Mouse (Mus musculus) c-Kit-positive CD71-positive TER-119-negative erythroid progenitor cells, embryonic 14.5 days (primary cell): ENCODE results near the gene Slc45a1.
"Not testable (repeated sequence)": the region's sequence is repeated elsewhere in the genome, so short reads cannot be mapped to it uniquely, and the experiment has no call there.

Experiments used
- DNase-seq: peaks from one replicate; pipeline ENCODE4 v3.0.0-alpha.2; 2013; ENCODE audit warnings: low read depth

Gene Slc45a1

DNA sequence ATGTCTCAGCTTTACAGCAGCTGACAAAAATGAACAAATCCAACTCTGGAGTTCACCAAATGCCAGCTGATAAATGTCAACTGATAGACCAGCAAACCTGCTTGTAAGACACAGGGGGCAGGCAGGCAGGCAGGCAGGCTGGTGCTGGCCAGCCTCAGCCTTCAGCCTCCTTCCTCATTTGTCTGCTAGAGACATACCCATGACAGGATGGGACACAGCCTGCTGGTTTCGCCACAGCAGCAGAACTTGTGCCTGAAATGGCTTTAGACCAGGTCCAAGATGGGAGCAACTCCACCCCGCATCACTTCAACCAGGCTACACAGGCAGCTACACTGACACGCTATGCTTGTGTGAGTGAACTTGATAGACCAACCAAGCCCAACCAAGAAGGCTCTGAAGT lies 46.2 kb downstream of the Slc45a1 start:
- no peak for DNase-seq

DNA sequence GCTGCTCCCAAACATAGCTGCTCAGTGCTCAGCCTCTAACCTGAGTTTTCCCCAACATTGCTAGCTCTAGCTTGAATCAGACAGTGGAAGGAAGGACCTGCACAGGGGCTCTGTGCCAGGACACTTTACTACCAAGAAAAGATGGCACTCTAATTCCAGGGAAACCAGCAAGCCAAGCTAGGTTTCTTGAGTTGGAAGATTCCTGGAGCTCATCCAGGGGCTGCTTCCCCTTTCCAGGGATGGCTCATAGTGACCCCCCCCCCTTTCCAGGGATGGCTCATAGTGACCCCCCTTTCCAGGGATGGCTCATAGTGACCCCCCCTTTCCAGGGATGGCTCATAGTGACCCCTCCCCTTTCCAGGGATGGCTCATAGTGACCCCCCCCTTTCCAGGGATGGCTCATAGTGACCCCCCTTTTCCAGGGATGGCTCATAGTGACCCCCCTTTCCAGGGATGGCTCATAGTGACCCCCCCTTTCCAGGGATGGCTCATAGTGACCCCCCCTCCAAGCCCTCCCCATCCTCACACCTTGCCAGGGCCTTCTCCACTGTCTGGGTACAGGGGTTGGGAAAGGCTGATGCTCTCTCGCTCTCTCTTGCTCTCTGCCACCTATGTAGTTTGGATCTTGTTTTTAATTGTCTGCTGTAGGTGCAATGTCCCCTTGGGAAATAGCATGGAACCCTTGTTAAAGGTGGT lies 48.5 kb downstream of the Slc45a1 start:
- DNase-seq = no peak

DNA sequence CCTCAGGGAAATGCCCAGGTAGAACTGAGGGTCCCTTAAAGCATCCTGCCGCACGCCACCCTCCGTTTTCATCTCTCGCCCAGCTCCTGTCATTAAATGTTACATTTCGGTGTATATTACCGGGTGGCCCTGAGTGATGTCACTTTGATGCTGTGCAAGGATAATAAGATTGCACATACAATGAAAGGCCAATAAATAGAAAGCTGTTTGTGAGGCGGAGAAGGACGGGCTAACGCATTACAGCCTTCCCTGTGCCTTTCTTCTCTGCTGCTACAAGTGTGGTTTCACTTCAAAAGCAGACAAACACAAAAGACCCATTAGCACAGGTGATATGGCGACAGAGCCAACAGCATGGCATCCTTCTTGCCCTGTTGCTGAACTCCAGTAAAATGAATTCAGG lies 50.5 kb downstream of the Slc45a1 start:
- DNase-seq = no peak

DNA sequence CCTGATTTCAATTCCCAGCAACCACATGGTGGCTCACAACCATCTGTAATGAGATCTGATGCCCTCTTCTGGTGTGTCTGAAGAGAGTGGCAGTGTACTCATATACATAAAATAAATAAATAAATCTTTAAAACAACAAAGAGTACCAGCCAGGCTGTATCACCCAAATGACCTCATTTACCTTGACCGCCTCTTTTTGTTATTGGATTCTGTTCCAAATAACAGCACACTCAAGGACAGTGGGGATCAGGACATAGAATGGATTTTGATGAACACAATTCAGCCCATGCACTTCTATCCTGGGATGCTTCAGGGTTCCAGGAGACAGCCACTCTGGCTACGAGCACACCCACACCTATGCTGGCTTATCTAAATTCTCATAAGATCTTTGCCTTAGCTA lies 51.5 kb downstream of the Slc45a1 start:
- not testable (repeated sequence) for DNase-seq

DNA sequence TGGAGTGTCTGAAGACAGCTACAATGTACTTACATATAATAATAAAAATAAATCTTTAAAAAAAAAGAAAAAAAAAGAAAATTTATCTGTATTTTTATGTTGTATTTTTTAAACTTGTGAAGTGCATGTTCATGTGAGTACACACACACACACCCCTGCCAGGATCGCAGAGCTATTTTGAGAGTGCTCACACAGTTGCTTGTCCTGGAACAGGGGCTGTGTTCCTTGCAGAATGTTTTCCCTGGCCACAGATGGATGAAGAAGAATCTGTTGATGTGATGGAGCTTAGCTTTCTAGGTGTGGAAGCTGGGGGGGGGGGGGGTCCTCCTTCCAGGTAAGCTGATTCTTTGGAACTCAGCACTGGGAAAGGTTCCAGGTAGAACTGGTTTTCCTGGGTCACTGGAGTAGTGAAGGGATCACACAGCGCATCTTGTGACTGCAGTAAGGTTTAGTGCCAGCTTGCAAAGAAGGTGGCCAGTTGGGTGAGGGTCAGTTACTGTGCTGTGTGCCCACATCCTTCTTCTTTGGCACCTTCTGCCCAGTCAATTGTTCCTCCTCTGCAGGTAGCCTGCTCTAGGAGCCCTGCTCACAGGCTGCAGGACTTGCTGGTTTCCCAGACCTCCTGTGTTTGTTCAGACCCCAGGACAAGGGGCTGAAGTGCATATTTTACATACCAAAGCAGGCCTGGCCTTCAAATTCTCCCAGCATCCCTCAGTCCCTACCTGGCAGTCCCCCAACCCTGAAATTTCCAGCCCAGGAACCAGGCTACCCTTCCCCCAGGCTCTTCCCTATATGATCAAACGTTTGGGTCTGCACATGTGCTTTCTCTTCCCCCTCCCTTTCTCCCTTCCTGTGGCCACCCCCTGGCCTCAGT lies 52.6 kb downstream of the Slc45a1 start:
- no peak for DNase-seq

DNA sequence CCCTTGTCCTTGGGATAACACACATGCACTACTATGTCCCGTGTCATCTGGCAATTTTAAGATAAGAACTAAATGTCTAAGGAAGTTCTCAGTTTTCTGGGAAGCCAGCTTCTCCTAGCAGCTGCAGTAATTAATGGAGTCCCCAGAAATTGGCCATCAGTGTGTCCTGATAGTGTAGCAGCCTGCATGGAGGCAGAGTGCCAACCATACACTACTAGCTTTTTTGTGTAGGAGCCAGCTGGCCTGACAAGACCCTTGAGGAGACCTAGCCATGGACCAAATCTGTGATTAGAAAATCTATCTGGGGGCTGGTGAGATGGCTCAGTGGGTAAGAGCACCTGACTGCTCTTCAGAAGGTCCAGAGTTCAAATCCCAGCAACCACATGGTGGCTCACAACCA lies 53.3 kb downstream of the Slc45a1 start:
- no peak for DNase-seq

DNA sequence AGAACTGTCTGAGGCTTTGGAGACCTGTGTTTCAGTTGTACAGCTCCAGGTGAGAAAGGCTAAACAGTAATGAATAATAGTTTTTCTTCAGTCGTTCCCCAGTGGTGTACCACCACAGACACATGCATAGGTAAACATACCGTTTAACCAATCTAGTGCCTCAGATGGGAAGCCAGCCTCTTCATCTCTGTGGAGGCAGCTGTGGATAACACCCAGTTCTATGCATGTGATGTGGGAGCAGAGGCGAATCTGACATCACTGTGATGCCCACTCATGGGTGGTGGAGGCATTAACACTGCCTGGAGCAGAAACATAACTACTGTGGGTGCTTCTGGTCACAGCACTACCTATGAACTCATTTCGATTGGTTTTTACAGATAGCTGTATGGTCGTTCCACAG lies 56.0 kb downstream of the Slc45a1 start:
- no peak for DNase-seq

DNA sequence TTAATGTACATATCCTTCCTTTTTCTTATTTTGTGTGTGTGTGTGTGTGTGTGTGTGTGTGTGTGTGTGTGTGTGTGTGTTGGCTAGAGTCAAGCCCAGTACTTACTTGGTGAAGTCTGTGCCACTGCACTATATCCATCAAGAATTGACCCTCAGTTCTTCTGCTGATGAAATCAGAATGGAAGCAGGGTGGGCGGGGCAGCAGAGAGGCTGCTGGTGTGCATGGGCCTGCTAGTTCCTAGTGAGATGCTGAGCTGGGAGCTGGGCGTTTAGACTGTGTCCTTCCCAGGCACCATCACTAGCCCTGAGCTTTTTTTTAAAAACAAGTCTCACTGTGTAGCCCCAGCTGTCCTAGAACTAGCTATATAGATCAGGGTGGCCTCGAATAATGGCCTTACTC lies 56.9 kb downstream of the Slc45a1 start:
- no peak for DNase-seq

DNA sequence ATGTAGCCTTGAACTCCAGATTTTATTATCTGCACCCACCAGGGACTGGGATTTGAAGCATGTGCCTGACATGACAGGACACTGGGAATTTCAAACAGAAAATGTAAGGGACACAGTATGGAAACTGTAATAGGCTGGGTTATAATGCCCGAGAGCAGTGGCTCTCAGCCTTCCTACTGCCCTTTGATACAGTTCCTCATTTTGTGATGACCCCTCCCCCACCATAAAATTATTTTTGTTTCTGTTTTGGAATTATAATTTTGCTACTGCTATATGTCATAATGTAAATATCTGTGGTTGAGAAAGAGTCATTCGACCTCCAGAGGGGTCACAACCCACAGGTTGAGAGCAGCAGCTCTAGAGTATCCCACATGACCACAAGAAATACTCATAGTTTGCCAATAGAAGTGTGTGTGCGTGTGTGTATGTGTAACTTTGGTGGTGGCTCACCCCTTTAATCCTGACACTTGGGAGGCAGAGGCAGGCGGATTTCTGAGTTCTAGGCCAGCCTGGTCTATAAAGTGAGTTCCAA lies 57.6 kb downstream of the Slc45a1 start:
- DNase-seq = no peak

DNA sequence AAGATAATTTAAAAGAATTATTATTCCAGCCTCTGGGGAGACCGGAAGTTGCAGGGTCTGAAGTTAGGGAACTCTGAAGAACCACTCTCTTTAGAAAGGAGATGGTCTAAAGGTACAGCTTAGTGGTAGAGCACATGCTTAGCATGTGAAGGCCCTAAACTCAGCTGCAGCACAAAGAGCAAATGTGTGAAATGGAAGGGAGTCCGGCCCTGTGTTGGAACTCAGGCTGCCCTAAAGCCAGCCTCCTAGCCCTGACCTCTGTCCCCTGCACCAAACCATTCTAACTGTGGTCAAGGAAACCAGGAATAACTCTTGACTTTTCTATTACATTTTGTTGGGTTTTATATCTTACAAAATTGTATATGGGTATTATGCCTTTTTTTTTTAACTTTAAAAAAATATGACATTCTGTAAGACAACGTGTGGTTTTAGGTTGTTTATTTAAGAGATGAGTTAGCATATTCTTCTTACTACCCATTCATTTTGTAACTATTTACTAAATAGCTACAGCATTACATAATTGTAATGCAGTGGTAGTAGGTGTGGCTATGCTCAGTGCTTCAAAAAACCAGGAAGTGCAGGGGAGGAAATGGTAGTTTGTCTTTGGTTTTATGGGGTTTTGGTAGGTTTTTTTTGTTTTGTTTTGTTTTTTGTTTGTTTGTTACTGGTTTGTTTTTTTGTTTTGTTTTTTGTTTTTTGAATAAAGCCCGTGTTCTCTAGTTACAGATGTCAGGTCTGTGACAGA lies 58.3 kb downstream of the Slc45a1 start:
- DNase-seq = no peak

DNA sequence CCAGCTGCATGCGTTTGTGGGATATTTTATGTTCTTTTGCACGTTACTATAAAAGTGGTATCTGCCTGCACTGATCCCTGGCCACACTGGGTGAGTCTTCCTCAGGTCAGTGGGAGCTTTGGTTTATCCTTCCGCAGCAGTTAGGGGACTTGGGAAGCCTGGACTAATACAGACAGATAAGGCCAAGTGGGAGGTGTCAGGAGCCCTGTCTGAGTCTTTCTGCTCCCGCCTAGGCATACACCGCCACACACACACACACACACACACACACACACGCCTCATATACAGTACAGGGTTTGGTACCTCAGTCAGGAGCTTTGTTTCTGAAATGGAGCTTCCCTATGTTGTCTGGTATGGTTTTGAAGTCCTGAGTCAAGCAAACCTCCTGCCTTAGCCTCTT lies 59.9 kb downstream of the Slc45a1 start:
- DNase-seq = peak; percentile 57

DNA sequence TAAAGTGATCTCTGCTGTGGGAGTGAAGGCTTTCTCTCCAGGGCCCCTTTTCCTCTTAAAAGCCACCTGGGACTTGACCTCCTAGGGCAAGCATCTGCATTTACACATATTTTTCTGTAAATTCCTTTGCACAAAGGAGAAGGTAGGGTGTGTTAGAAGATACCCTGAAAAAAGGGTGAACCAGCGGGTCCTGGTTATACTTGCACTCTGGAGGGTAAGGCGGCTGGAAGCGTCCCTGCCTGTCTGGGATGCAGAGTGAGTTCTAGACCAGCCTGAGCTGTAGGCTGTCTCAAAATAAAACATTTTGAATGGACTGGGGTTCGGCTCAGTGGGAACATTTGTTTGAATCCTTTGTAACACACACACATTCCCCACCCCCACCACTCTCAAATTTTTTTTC lies 60.4 kb downstream of the Slc45a1 start:
- no peak for DNase-seq

DNA sequence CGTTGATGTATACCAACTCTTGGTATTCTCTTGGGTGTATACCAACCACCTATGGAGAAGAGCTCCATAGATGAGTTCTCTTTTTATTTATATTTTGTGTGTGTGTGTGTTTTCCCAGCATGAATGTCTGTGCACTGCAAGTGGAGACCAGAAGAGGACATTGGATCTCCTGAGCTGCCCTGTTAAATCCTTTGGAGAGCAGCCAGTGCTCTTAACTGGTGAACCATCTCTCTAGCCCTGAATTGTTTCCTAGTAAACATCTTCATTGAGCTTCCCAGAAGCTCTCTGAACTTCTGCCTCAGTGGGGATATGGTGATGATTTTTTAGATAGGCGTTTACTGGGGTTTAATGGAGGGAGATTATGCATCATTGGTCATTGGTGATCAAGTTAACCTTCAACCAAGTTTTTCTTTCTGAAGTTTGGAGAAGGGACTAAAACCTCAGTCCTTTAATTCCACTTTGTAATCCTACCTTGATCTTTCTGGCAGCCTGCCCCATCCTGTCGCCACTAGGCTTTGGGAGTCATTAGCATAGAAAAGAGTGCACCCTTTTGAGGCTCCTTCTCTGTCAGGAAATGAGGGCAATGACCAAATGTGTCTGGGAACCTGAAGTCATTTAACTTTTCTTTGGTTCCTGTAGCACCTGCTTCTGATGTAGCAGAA lies 61.2 kb downstream of the Slc45a1 start:
- DNase-seq = no peak

DNA sequence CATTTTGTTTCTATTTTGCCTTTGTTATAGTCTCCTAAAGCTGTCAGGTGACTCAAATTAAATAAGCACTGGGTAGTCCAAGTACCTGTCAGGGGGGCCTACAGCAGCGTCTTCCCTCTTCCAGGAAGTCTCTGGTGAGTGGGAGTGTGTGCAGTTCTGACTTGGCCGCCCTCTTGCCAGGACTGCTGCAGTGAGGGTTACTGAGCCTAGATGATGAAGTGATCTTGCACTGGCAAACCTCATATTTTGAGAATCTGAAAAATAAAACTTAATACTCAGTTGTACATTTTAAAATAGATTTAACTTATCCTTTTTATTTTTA lies 63.7 kb downstream of the Slc45a1 start:
- DNase-seq = peak; percentile 40

DNA sequence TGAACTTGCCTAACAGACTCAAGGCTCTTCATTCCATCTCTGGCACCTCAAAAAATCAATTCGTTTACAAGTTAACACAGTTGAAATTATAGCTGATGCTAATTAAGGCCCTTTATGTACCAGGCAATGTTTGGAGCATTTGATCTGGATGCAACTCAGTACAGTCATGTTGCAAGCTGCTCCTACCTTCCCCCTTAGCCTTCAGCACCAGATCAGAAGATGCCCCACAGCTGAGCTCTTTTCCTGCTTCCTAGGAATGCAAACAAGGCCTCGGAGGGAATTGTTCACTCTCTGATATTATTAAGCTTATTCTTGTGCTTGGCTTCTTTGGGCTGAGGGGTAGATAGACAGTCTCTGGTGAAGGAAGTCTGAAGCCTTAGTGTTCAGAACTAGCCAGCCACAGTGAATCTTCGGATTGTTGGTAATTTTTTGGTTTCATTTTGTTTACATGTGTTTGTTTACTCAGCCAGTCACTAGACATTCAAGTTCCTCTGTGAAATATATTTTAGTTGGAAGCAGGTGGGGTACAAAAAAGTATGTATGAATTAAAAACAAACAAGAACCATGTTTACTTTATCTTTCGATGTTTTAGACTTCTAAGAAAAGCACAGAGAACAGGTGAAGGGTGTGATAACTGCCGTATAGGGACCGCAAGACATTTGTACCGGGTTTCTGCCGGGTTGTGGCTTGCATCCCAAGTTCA lies 64.2 kb downstream of the Slc45a1 start:
- DNase-seq = peak; percentile 49

DNA sequence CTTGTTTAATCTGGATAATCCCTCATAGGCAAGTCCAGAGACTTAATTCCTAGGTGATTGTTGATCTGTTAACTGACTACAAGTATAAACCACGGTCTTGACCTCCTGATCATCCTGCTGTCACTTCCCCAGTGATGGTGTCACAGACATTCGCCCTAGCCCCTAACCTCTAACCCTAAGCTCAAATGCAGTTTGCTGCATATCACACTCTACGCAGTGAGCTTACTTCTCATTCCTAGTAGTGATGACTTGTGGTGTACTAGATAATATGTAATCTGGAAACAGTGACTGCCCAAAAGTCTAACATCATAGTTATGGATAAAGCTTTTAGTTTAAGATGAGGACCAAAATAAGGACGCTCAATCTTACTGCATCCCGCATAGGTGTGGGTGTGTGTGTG lies 65.7 kb downstream of the Slc45a1 start:
- DNase-seq = no peak

DNA sequence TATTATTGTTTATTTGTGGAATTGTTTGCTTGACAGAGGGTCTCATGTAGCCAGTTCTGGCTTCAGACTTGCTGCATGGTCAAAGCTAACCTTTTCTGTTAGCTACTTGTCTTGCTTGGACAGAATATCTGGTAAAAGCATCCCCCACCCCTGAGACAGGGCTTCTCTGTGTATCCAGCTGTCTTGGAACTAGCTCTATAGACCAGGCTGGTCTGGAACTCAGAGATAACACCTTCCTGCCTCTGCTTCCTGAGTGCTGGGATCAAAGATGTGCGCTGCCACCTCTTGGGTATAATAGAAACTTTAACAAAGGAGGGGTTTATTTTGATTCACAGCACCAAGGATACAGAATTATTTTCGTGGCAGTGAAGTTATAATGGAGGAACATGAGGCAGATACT lies 66.2 kb downstream of the Slc45a1 start:
- no peak for DNase-seq

DNA sequence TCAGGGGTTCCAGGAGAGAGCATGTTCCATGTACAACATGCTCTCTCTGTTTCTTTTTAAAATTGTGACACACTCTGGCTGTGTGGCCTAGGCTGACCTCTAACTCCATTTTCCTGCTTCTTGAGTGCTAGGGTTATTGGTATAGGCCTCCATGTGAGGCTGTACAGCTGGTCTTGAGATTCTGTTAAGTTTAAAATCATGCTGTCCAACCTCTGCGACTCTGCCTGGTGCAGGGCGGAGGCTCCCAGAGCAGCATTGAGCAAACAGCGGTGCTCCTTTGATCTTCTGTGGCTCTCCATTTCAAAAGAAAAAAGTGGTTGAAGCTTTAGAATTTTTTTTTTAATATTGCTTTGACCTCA lies 68.2 kb downstream of the Slc45a1 start:
- no peak for DNase-seq

DNA sequence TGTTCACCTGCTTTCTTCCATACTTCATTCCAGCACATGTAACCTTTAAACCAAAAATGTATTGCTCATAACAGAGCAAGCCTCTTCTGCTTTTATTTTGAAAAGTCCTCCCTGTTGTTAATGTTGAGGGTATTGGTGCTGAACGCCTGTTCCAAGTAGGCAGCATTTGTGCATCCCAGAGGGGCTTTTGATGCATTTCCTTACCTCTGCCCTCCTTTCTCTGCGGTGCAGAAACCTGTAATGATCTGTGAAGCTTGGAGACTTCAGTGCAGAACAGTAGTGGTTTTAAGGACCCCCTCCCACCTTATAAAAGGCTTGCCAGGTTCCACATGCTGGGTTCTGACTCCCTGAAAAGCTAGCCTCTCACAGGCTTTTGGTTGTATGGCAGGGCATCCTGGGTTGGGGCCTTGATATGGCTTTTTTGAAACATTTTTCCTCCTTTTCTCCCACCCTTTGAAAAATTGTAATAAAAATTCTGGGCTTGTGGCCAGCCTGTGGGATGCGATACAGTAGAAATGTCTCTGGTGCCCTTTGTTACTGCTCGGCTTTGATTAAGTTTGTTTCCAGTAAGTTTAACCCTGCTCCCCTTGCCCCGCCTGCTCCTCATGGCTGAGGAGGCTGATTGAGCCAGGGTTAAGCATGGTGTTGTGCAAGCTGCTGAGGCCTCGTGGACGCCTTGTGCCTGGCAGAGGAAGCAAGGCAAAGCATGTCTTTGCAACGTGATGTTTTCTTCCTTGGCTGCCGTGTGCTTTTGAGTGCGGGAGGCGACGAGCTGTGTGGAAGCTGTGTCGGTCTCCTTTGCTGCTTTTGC lies 68.8 kb downstream of the Slc45a1 start:
- DNase-seq = no peak

DNA sequence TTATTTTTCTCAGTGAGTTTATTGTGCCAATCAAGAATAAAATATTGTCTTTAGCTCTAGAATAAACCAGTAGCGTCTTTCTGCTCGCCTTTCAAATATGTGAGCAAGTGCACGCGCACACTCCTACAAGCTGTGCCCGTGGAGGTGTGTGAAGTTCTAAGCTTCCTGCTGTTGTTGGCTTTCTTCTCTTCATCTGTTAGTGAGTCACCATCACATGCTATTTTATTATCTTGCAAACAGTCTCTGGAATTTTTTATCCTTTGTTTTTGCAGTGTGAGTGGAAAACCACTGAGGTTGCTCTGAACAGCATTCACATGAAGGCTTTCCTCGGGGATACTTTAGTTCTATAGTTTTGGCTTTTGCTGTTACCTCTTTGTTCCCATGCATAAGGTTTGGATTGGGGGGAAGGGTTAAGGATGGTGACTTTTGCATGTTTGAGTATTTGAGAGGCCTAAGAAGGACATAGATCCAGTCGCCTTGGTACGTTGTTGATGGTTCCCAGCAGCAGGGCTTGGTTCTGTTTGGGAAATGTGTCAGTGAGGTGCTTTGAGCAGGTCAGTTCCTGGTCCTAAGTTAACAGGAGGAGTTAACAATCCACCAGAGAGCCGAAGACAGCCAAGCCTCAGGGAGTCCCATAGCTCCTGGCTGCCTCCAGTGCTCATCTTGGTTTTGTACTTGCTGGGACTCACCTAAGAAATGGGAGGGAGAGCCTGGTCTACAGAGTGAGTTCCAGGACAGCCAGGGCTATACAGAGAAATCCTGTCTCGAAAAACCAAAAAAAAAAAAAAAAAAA lies 69.8 kb downstream of the Slc45a1 start:
- no peak for DNase-seq
